Mouse (Mus musculus) lung, adult 2 months (tissue): ENCODE results near the gene Slamf9. TPM values are rescaled to one million over a fixed set of nuclear protein-coding genes. Genes with fewer than 3 reads are reported as not detected.

ENCODE experiments used
- DNase-seq: peaks from one replicate; pipeline ENCODE4 v3.0.0; 2022
- H3K4me1 ChIP-seq: fragments of 200-500 bp; 2 replicates; pipeline ENCODE4 v1.6.1; 2011; ENCODE audit warnings: low read length; ENCODE audit not compliant: control insufficient read depth, insufficient read depth
- H3K4me3 ChIP-seq: fragments of 200-500 bp; replicated peaks from 2 replicates; pipeline ENCODE3; 2011; ENCODE audit warnings: low read depth, mild to moderate bottlenecking, control low read depth, low read length; ENCODE audit errors: extremely low read depth
- CTCF ChIP-seq: fragments of 200-500 bp; IDR thresholded peaks from 2 replicates; pipeline ENCODE4 v1.5.1; 2011; ENCODE audit warnings: mild to moderate bottlenecking, low read length, control low read depth; ENCODE audit not compliant: insufficient read depth
- POLR2A ChIP-seq: fragments of 200-500 bp; IDR thresholded peaks from 2 replicates; pipeline ENCODE4 v1.6.1; 2011; ENCODE audit warnings: low read depth, mild to moderate bottlenecking, control low read depth, low read length, borderline replicate concordance; ENCODE audit errors: extremely low read depth
- WGBS: fragments of 180-500 bp; shearing (Covaris S2); methylation state at CpG from one replicate; pipeline ENCODE4 v1.1.7; 2018; 5-methylcytosine and 5-hydroxymethylcytosine counted together
- polyA plus RNA-seq: library from polyadenylated mRNA; depleted of rRNA; stranded (reverse); fragments of >200 nt; gene quantifications from 2 replicates; pipeline ENCODE4 v1.2.3, GENCODE M21; 2012

Slamf9 gene
- polyA plus RNA-seq, 1 experiment, result 15.2 TPM

- no peak for DNase-seq
- Histone ChIP-seq H3K4me1 (no peaks in the 10 kb centered on the region), H3K4me3 (no peak overlapping the region)
- no peak for TF ChIP-seq CTCF
- TF ChIP-seq POLR2A, result no peak
- WGBS, result 83% methylated on average over 3 of the region's 3 CpGs
Observed at GRCm38 (mm10) chr1:172474196-172474595, 962 bp upstream of the Slamf9 start.

GRCm38 (mm10) chr1:172478020-172478419 lies 2.9 kb downstream of the Slamf9 start:
- Histone ChIP-seq H3K4me3 (no peak overlapping the region), H3K4me1 (no peaks in the 10 kb centered on the region)
- WGBS, result 61% methylated on average over 5 of the region's 5 CpGs
- TF ChIP-seq POLR2A (no peak), CTCF (no peak)
- no peak for DNase-seq

- TF ChIP-seq CTCF, result no peak
- no peak for TF ChIP-seq POLR2A
- Histone ChIP-seq H3K4me3 (no peak overlapping the region), H3K4me1 (no peaks in the 10 kb centered on the region)
- 82% methylated on average over 4 of the region's 4 CpGs for WGBS
- no peak for DNase-seq
Observed at GRCm38 (mm10) chr1:172480376-172480775, 5.2 kb downstream of the Slamf9 start.

GRCm38 (mm10) chr1:172481111-172481510 lies 6.0 kb downstream of the Slamf9 start:
- WGBS, result 14% methylated on average over 13 of the region's 13 CpGs
- no peak for DNase-seq
- Histone ChIP-seq H3K4me3 (no peak overlapping the region), H3K4me1 (no peaks in the 10 kb centered on the region)
- no peak for TF ChIP-seq CTCF
- no peak for TF ChIP-seq POLR2A

GRCm38 (mm10) chr1:172481540-172482280 lies 6.6 kb downstream of the Slamf9 start, which contains the start of gene Igsf9:
Igsf9 (plus strand) TSS chr1:172481788.
- TF ChIP-seq CTCF, result peak; percentile 39
- TF ChIP-seq POLR2A, result no peak
- DNase-seq, result peak; percentile 83
- 1% methylated on average over 38 of the region's 38 CpGs for WGBS
- peak within 1 kb of the TSS; percentile 57 for H3K4me3 ChIP-seq
- no peaks in the 10 kb centered on the region for H3K4me1 ChIP-seq

- WGBS, result 36% methylated on average over 12 of the region's 12 CpGs
- DNase-seq, result no peak
- no peak for TF ChIP-seq POLR2A
- TF ChIP-seq CTCF, result no peak
- Histone ChIP-seq H3K4me1 (no peaks in the 10 kb centered on the region), H3K4me3 (no peak overlapping the region)
Observed at GRCm38 (mm10) chr1:172482518-172483360, 7.6 kb downstream of the Slamf9 start.

GRCm38 (mm10) chr1:172483361-172483660 lies 8.2 kb downstream of the Slamf9 start:
- H3K4me1 ChIP-seq, result no peaks in the 10 kb centered on the region
- TF ChIP-seq POLR2A (no peak), CTCF (no peak)
- H3K4me3 ChIP-seq, result no peak overlapping the region
- WGBS, result 73% methylated on average over 4 of the region's 4 CpGs
- no peak for DNase-seq

GRCm38 (mm10) chr1:172484236-172484635 lies 9.1 kb downstream of the Slamf9 start:
- Histone ChIP-seq H3K4me3 (no peak overlapping the region), H3K4me1 (no peaks in the 10 kb centered on the region)
- TF ChIP-seq POLR2A (no peak), CTCF (no peak)
- no peak for DNase-seq
- 80% methylated on average over 11 of the region's 11 CpGs for WGBS

GRCm38 (mm10) chr1:172484671-172485070 lies 9.5 kb downstream of the Slamf9 start:
- Histone ChIP-seq H3K4me3 (no peak overlapping the region), H3K4me1 (no peaks in the 10 kb centered on the region)
- TF ChIP-seq CTCF, result no peak
- no peak for TF ChIP-seq POLR2A
- whole genome bisulfite sequencing, result 73% methylated on average over 13 of the region's 13 CpGs
- DNase-seq, result no peak
